Mouse (Mus musculus): Measurements from ENCODE around the gene Evi5l. TPM values are rescaled to one million over a fixed set of nuclear protein-coding genes. Genes with fewer than 3 reads are reported as not detected.
A peak's percentile ranks its signal among the peaks of the same experiment; 100 is the strongest.

The Evi5l gene
- 16.0 and 20.0 TPM in 2 replicates for polyA plus RNA-seq (2014; fragmentation: Nextera tagmentation; extraction: Ambion mirVana)

- H3K9me3 ChIP-seq (replicated peaks; ENCODE audit: control insufficient read depth, low read length): no peaks in the 10 kb centered on the region
Observed at GRCm38 (mm10) chr8:4165852-4166751, at the start of gene Evi5l. Evi5l (plus strand) TSS chr8:4166567.

GRCm38 (mm10) chr8:4133798-4134197, 32.6 kb upstream of the Evi5l start, which contains the start of gene Cd209g:
Cd209g (plus strand) TSS chr8:4134098.
- Histone ChIP-seq H3K27ac (replicated peaks; ENCODE audit: low read depth, low read length) (no peak within 1 kb of the TSS), H3K27me3 (ENCODE audit: control insufficient read depth, insufficient read depth, low read length) (no peaks in the 10 kb centered on the region), H3K4me3 (ENCODE audit: low read depth, low read length) (no peak within 1 kb of the TSS), H3K9ac (replicated peaks; ENCODE audit: low read length) (no peak within 1 kb of the TSS), H3K4me1 (ENCODE audit: control insufficient read depth, insufficient read depth, low read length) (no peaks in the 10 kb centered on the region), H3K4me2 (ENCODE audit: low read depth, low read length) (no peak within 1 kb of the TSS), H3K36me3 (replicated peaks; ENCODE audit: control insufficient read depth, insufficient read depth, low read depth, low read length) (no peaks in the 10 kb centered on the region), H3K9me3 (replicated peaks; ENCODE audit: control insufficient read depth, low read length) (no peaks in the 10 kb centered on the region)
- no peak for DNase-seq (ENCODE audit: low spot score)
- no peak for ATAC-seq (replicated peaks; ENCODE audit: insufficient number of reproducible peaks, low FRiP score, low TSS enrichment, low read depth)
- 83% methylated on average over 10 of the region's 10 CpGs for WGBS

More at GRCm38 (mm10) chr8:4165852-4166751, at the start of gene Evi5l:
- no peak within 1 kb of the TSS; the same call in 1 of the 2 replicates for H3K27ac ChIP-seq (replicated peaks; ENCODE audit: low read depth, low read length)
- peak within 1 kb of the TSS; percentile 69 for H3K9ac ChIP-seq (replicated peaks; ENCODE audit: low read length)
- no peaks in the 10 kb centered on the region for H3K27me3 ChIP-seq (ENCODE audit: control insufficient read depth, insufficient read depth, low read length)
- no peaks in the 10 kb centered on the region for H3K36me3 ChIP-seq (replicated peaks; ENCODE audit: control insufficient read depth, insufficient read depth, low read depth, low read length)
- under 1% methylated on average over 40 of the region's 51 CpGs for WGBS
- DNase-seq (ENCODE audit: low spot score) (peak; percentile 99), ATAC-seq (replicated peaks; ENCODE audit: insufficient number of reproducible peaks, low FRiP score, low TSS enrichment, low read depth) (peak; percentile 99)
- peak within 1 kb of the TSS; percentile 53 for H3K4me2 ChIP-seq (ENCODE audit: low read depth, low read length)
- no peaks in the 10 kb centered on the region for H3K4me1 ChIP-seq (ENCODE audit: control insufficient read depth, insufficient read depth, low read length)
- peak within 1 kb of the TSS; percentile 83 for H3K4me3 ChIP-seq (ENCODE audit: low read depth, low read length)

DNA sequence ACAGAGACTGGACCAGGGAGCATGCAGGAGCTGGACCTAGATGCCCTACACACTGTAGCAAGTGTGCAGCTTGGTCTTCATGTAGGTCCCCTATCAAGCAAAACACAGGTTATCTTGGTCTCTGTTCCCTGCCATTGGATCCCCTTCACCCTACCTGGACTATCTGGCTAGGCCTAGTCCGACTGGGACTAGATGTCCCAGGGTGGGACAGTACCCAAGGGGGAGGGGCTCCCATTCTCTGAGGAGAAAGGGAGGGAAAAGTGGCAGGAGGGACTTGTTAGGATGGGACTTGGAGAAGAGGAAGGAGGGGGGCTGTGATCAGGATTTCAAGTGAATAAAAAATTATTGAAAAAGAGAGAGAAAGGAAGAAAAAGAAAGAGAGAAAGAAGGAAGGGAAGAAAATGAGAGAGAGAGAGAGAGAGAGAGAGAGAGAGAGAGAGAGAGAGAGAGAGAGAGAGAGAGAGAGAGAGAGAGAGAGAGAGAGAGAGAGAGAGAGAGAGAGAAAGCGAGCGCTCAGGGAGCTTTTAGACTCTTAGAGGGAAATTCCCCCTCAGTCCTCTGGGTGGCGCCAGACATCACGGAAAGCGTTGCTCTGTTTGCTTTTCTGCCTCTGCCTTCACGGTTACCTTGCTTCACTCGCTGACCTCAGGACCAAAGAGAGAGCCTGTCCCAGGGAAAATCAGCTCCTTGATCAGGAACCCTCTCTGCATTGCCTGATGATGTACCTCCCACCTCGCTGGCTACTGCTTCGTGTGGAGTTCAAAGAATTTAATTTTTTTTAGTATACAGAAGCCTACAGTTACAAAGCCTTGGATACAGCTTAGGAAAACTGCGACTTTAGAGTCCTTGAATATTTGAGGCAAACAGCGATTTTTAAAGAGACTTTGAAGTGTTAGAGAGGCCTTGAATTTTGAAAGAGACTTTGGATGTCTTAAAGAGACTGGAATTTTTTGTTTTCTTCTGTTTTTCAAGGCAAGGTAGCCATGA, 26.4 kb upstream of the Evi5l start:
- H3K36me3 ChIP-seq (replicated peaks; ENCODE audit: control insufficient read depth, insufficient read depth, low read depth, low read length): no peaks in the 10 kb centered on the region
- H3K4me1 ChIP-seq (ENCODE audit: control insufficient read depth, insufficient read depth, low read length): no peaks in the 10 kb centered on the region
- H3K4me2 ChIP-seq (ENCODE audit: low read depth, low read length): no peak overlapping the region
- no peaks in the 10 kb centered on the region for H3K9me3 ChIP-seq (replicated peaks; ENCODE audit: control insufficient read depth, low read length)
- DNase-seq (ENCODE audit: low spot score) (peak; percentile 90), ATAC-seq (replicated peaks; ENCODE audit: insufficient number of reproducible peaks, low FRiP score, low TSS enrichment, low read depth) (peak; percentile 76)
- 11% methylated on average over 12 of the region's 12 CpGs for whole genome bisulfite sequencing
- no peak overlapping the region for H3K27ac ChIP-seq (replicated peaks; ENCODE audit: low read depth, low read length)
- no peak overlapping the region for H3K4me3 ChIP-seq (ENCODE audit: low read depth, low read length)
- no peaks in the 10 kb centered on the region for H3K27me3 ChIP-seq (ENCODE audit: control insufficient read depth, insufficient read depth, low read length)
- H3K9ac ChIP-seq (replicated peaks; ENCODE audit: low read length): no peak overlapping the region

- no peak for ATAC-seq (replicated peaks; ENCODE audit: insufficient number of reproducible peaks, low FRiP score, low TSS enrichment, low read depth)
- peak; percentile 34 for DNase-seq (ENCODE audit: low spot score)
- Histone ChIP-seq H3K4me1 (ENCODE audit: control insufficient read depth, insufficient read depth, low read length) (no peaks in the 10 kb centered on the region), H3K4me2 (ENCODE audit: low read depth, low read length) (no peak overlapping the region), H3K36me3 (replicated peaks; ENCODE audit: control insufficient read depth, insufficient read depth, low read depth, low read length) (no peaks in the 10 kb centered on the region), H3K27ac (replicated peaks; ENCODE audit: low read depth, low read length) (no peak overlapping the region), H3K4me3 (ENCODE audit: low read depth, low read length) (no peak overlapping the region), H3K9ac (replicated peaks; ENCODE audit: low read length) (no peak overlapping the region), H3K27me3 (ENCODE audit: control insufficient read depth, insufficient read depth, low read length) (no peaks in the 10 kb centered on the region), H3K9me3 (replicated peaks; ENCODE audit: control insufficient read depth, low read length) (no peaks in the 10 kb centered on the region)
- 61% methylated on average over 3 of the region's 3 CpGs for WGBS
Observed at GRCm38 (mm10) chr8:4141721-4142120, 24.6 kb upstream of the Evi5l start.

DNA sequence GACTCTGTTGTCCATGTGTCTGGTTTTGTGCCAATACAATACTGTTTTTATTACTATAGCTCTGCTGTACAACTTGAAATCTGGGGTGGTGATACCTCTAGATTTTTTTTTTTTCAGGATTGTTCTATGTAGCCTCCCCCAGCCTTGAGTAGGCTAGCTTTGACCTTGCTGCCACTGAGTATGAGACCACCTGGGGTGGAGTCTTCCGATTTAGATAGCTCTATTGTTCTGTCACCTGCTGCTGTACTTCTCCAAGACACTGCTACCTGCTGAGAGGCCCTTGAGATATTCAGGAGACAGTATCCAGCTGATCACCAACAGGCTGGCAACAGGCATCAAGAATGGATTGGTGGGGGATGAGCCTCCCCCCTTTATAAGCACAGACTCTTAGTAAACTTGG, 19.1 kb upstream of the Evi5l start:
- 36% methylated on average over 1 of the region's 1 CpGs for WGBS
- Histone ChIP-seq H3K9ac (replicated peaks; ENCODE audit: low read length) (no peak overlapping the region), H3K36me3 (replicated peaks; ENCODE audit: control insufficient read depth, insufficient read depth, low read depth, low read length) (no peaks in the 10 kb centered on the region), H3K27me3 (ENCODE audit: control insufficient read depth, insufficient read depth, low read length) (no peaks in the 10 kb centered on the region), H3K4me2 (ENCODE audit: low read depth, low read length) (no peak overlapping the region), H3K4me3 (ENCODE audit: low read depth, low read length) (no peak overlapping the region), H3K9me3 (replicated peaks; ENCODE audit: control insufficient read depth, low read length) (no peaks in the 10 kb centered on the region; the same call in 1 of the 2 replicates), H3K27ac (replicated peaks; ENCODE audit: low read depth, low read length) (no peak overlapping the region), H3K4me1 (ENCODE audit: control insufficient read depth, insufficient read depth, low read length) (no peaks in the 10 kb centered on the region)
- ATAC-seq (replicated peaks; ENCODE audit: insufficient number of reproducible peaks, low FRiP score, low TSS enrichment, low read depth): no peak
- DNase-seq (ENCODE audit: low spot score): no peak

GRCm38 (mm10) chr8:4154878-4155277, 11.5 kb upstream of the Evi5l start:
- H3K9ac ChIP-seq (replicated peaks; ENCODE audit: low read length): no peak overlapping the region
- no peak for ATAC-seq (replicated peaks; ENCODE audit: insufficient number of reproducible peaks, low FRiP score, low TSS enrichment, low read depth)
- DNase-seq (ENCODE audit: low spot score): no peak
- no peak overlapping the region for H3K4me2 ChIP-seq (ENCODE audit: low read depth, low read length)
- no peaks in the 10 kb centered on the region for H3K27me3 ChIP-seq (ENCODE audit: control insufficient read depth, insufficient read depth, low read length)
- H3K4me3 ChIP-seq (ENCODE audit: low read depth, low read length): no peak overlapping the region
- no peaks in the 10 kb centered on the region for H3K36me3 ChIP-seq (replicated peaks; ENCODE audit: control insufficient read depth, insufficient read depth, low read depth, low read length)
- H3K9me3 ChIP-seq (replicated peaks; ENCODE audit: control insufficient read depth, low read length): no peaks in the 10 kb centered on the region; the same call in 1 of the 2 replicates
- no peaks in the 10 kb centered on the region for H3K4me1 ChIP-seq (ENCODE audit: control insufficient read depth, insufficient read depth, low read length)
- H3K27ac ChIP-seq (replicated peaks; ENCODE audit: low read depth, low read length): no peak overlapping the region

GRCm38 (mm10) chr8:4162786-4163185, 3.6 kb upstream of the Evi5l start:
- DNase-seq (ENCODE audit: low spot score) (no peak), ATAC-seq (replicated peaks; ENCODE audit: insufficient number of reproducible peaks, low FRiP score, low TSS enrichment, low read depth) (no peak)
- Histone ChIP-seq H3K9me3 (replicated peaks; ENCODE audit: control insufficient read depth, low read length) (no peaks in the 10 kb centered on the region), H3K27ac (replicated peaks; ENCODE audit: low read depth, low read length) (no peak overlapping the region), H3K9ac (replicated peaks; ENCODE audit: low read length) (no peak overlapping the region), H3K4me3 (ENCODE audit: low read depth, low read length) (no peak overlapping the region), H3K4me1 (ENCODE audit: control insufficient read depth, insufficient read depth, low read length) (no peaks in the 10 kb centered on the region), H3K36me3 (replicated peaks; ENCODE audit: control insufficient read depth, insufficient read depth, low read depth, low read length) (no peaks in the 10 kb centered on the region), H3K27me3 (ENCODE audit: control insufficient read depth, insufficient read depth, low read length) (no peaks in the 10 kb centered on the region), H3K4me2 (ENCODE audit: low read depth, low read length) (no peak overlapping the region)
- WGBS: 63% methylated on average over 4 of the region's 4 CpGs
